Mouse (Mus musculus) E14TG2a.4 (cell line): ENCODE data around the gene Capza2.

Source experiments
- CTCF ChIP-seq: conservative IDR thresholded peaks from 2 replicates; pipeline ENCODE4 v1.5.1; 2014; ENCODE audit warnings: low read length
- NANOG ChIP-seq: IDR thresholded peaks from 2 replicates; pipeline ENCODE4 v1.6.1; 2014; ENCODE audit warnings: borderline replicate concordance, low read length, mixed read lengths

GRCm38 (mm10) chr6:17628701-17629455 lies 7.2 kb upstream of the Capza2 start:
- TF ChIP-seq NANOG (no peak), CTCF (no peak)
